Mouse (Mus musculus) midbrain, postnatal 0 days (tissue): Measurements from ENCODE around the gene Cntrl. TPM values are rescaled to one million over a fixed set of nuclear protein-coding genes. Genes with fewer than 3 reads are reported as not detected.

ENCODE experiments used
- ATAC-seq: fragments of 200-750 bp; cut with Nextera tagmentation; 2 replicates; pipeline ENCODE4 v1.8.0; 2017; ENCODE audit warnings: moderate number of reproducible peaks, mild to moderate bottlenecking, moderate TSS enrichment, moderate library complexity; ENCODE audit not compliant: low FRiP score
- DNase-seq: peaks from one replicate; pipeline ENCODE4 v3.0.0-alpha.2; 2015; ENCODE audit warnings: low spot score
- H3K27ac ChIP-seq: fragments of 300-500 bp; sonication (generic); 2 replicates; pipeline ENCODE4 v1.5.1; 2014; ENCODE audit warnings: low read depth, mild to moderate bottlenecking, low read length, mixed read lengths
- H3K27me3 ChIP-seq: fragments of 300-500 bp; sonication (generic); 2 replicates; pipeline ENCODE4 v1.6.1; 2014; ENCODE audit warnings: low read length, control low read depth, mixed read lengths; ENCODE audit not compliant: insufficient read depth
- H3K36me3 ChIP-seq: fragments of 300-500 bp; sonication (generic); 2 replicates; pipeline ENCODE4 v1.6.1; 2014; ENCODE audit warnings: low read length, control low read depth, mixed read lengths; ENCODE audit not compliant: insufficient read depth
- H3K4me1 ChIP-seq: fragments of 300-500 bp; sonication (generic); 2 replicates; pipeline ENCODE4 v1.6.1; 2014; ENCODE audit warnings: mild to moderate bottlenecking, control low read depth, antibody characterized with exemption, low read length, mixed read lengths; ENCODE audit not compliant: insufficient read depth
- H3K4me2 ChIP-seq: fragments of 300-500 bp; sonication (generic); 2 replicates; pipeline ENCODE4 v1.6.1; 2014; ENCODE audit warnings: low read depth, mild to moderate bottlenecking, low read length, mixed read lengths; ENCODE audit not compliant: poor library complexity, severe bottlenecking
- H3K4me3 ChIP-seq: fragments of 300-500 bp; sonication (generic); 2 replicates; pipeline ENCODE4 v1.5.1; 2014; ENCODE audit warnings: low read depth, mild to moderate bottlenecking, low read length, moderate library complexity
- H3K9ac ChIP-seq: fragments of 300-500 bp; sonication (generic); replicated peaks from 2 replicates; pipeline ENCODE4 v1.6.1; 2014; ENCODE audit warnings: mild to moderate bottlenecking, low read length, moderate library complexity, mixed read lengths; ENCODE audit not compliant: poor library complexity, severe bottlenecking
- H3K9me3 ChIP-seq: fragments of 300-500 bp; sonication (generic); 2 replicates; pipeline ENCODE4 v1.6.1; 2016; ENCODE audit warnings: low read length, control low read depth
- CTCF ChIP-seq: IDR thresholded peaks from 2 replicates; pipeline ENCODE4 v1.5.1; 2016; ENCODE audit warnings: antibody characterized with exemption, mild to moderate bottlenecking
- WGBS: fragments of 180-500 bp; shearing (Covaris S2); extraction: QIAGEN DNeasy Blood & Tissue Kit; methylation state at CpG from one replicate; pipeline ENCODE4 v1.1.7; 2014; 5-methylcytosine and 5-hydroxymethylcytosine counted together
- polyA plus RNA-seq: library from polyadenylated mRNA; unstranded; fragments of >200 nt; fragmentation: Nextera tagmentation; extraction: Ambion mirVana; gene quantifications from 2 replicates; pipeline ENCODE4 v1.2.1, GENCODE M21; 2015
- total RNA-seq: library from RNA; depleted of rRNA; stranded (reverse); fragments of >200 nt; gene quantifications from 2 replicates; pipeline ENCODE4 v1.2.3, GENCODE M21; 2014

Gene Cntrl
- total and polyA plus RNA-seq, 2 experiments from 2014 or later = 7.0 to 8.2 TPM

- Histone ChIP-seq H3K27ac (no peak overlapping the region), H3K9me3 (no peaks in the 10 kb centered on the region), H3K4me3 (no peak overlapping the region), H3K9ac (no peak overlapping the region), H3K27me3 (no peaks in the 10 kb centered on the region), H3K4me2 (no peak overlapping the region), H3K4me1 (no peaks in the 10 kb centered on the region), H3K36me3 (peaks cover 24% of the 10 kb centered on the region)
- ATAC-seq (no peak), DNase-seq (no peak)
- WGBS = 88% methylated on average over 6 of the region's 6 CpGs
- TF ChIP-seq CTCF = no peak
Observed at GRCm38 (mm10) chr2:35183115-35183673, 73.9 kb downstream of the Cntrl start.

- 87% methylated on average over 5 of the region's 5 CpGs for WGBS
- no peak overlapping the region for H3K27ac ChIP-seq
- H3K36me3 ChIP-seq = peaks cover 18% of the 10 kb centered on the region; the same call in 1 of the 2 replicates
- no peaks in the 10 kb centered on the region for H3K9me3 ChIP-seq
- H3K9ac ChIP-seq = no peak overlapping the region
- TF ChIP-seq CTCF = no peak
- no peak for ATAC-seq
- no peak overlapping the region for H3K4me3 ChIP-seq
- no peak overlapping the region for H3K4me2 ChIP-seq
- no peak for DNase-seq
- H3K27me3 ChIP-seq = no peaks in the 10 kb centered on the region
- no peaks in the 10 kb centered on the region for H3K4me1 ChIP-seq
Observed at GRCm38 (mm10) chr2:35188929-35189328, 79.6 kb downstream of the Cntrl start.

GRCm38 (mm10) chr2:35193976-35194375 lies 84.7 kb downstream of the Cntrl start:
- H3K36me3 ChIP-seq = peaks cover 13% of the 10 kb centered on the region; the same call in 1 of the 2 replicates
- H3K27ac ChIP-seq = no peak overlapping the region
- no peak overlapping the region for H3K9ac ChIP-seq
- DNase-seq (no peak), ATAC-seq (no peak)
- no peaks in the 10 kb centered on the region for H3K27me3 ChIP-seq
- H3K4me2 ChIP-seq = no peak overlapping the region
- peaks cover 2% of the 10 kb centered on the region; the same call in 1 of the 2 replicates for H3K4me1 ChIP-seq
- no peaks in the 10 kb centered on the region for H3K9me3 ChIP-seq
- TF ChIP-seq CTCF = no peak
- no peak overlapping the region for H3K4me3 ChIP-seq
- 91% methylated on average over 1 of the region's 1 CpGs for WGBS

GRCm38 (mm10) chr2:35195626-35196544 lies 86.6 kb downstream of the Cntrl start:
- TF ChIP-seq CTCF = no peak
- no peak overlapping the region for H3K4me3 ChIP-seq
- peaks cover 2% of the 10 kb centered on the region; the same call in 1 of the 2 replicates for H3K4me1 ChIP-seq
- no peak overlapping the region for H3K4me2 ChIP-seq
- no peak overlapping the region for H3K9ac ChIP-seq
- no peaks in the 10 kb centered on the region for H3K27me3 ChIP-seq
- no peak overlapping the region for H3K27ac ChIP-seq
- 88% methylated on average over 6 of the region's 6 CpGs for WGBS
- H3K36me3 ChIP-seq = no peaks in the 10 kb centered on the region; the same call in 1 of the 2 replicates
- no peak for ATAC-seq
- no peaks in the 10 kb centered on the region for H3K9me3 ChIP-seq
- DNase-seq = no peak

- no peak for ATAC-seq
Observed at GRCm38 (mm10) chr2:35199541-35199940, 90.2 kb downstream of the Cntrl start.

More at GRCm38 (mm10) chr2:35199541-35199940, 90.2 kb downstream of the Cntrl start:
- WGBS = 14% methylated on average over 5 of the region's 5 CpGs
- Histone ChIP-seq H3K4me1 (peaks cover 2% of the 10 kb centered on the region; the same call in 1 of the 2 replicates), H3K27me3 (no peaks in the 10 kb centered on the region), H3K9me3 (no peaks in the 10 kb centered on the region), H3K36me3 (no peaks in the 10 kb centered on the region), H3K27ac (peak overlapping the region; percentile 98), H3K4me2 (peak overlapping the region; percentile 78), H3K9ac (peak overlapping the region; percentile 100), H3K4me3 (peak overlapping the region; percentile 100)
- TF ChIP-seq CTCF = no peak
- no peak for DNase-seq
